Mouse (Mus musculus): ENCODE measurements at regions not wholly inside any gene's neighbourhood (a gene's known extent, or its start where the extent isn't known, plus 50 kb on each side); places are given as distances from the start of the nearest gene placed in this dataset.

DNA sequence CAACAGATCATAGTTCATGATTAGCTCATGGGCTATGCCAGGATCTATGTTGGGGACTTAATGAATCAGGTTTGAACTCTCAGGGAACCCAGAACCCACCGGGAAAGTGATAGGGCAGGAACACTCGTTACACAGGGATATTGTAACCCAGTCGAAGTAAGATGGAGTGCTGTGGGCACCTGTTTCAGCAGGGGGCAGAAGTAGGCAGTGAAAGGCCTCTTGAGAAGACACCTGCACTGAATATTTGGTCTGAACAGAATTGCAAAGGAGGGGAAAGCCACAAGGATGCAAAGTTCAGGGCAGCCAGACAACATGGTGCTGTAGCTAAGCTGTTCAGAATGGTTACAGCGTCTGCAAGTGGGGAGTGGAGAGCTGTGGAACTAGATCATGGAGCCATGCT, 129.9 kb upstream of the Tut7 start:
- no peak overlapping the region for H3K9ac ChIP-seq (ENCODE audit: low read depth, low read length)
- 67% methylated on average over 4 of the region's 4 CpGs for WGBS
- TF ChIP-seq POLR2A (IDR thresholded peaks at IDR 0.05; ENCODE audit: insufficient read depth, low read depth, low read length) (no peak), CTCF (IDR thresholded peaks at IDR 0.05) (peak; percentile 57)
- DNase-seq: peak in 1 of 2 experiments; percentile 25
- H3K27ac ChIP-seq: no peak overlapping the region
- intact Hi-C loops (cut with DNase I): loop anchor here (5.0 kb wide), 2 partner anchors 51 to 224 kb away; partner anchors contain the start of gene Gas1
- no peak overlapping the region for H3K4me3 ChIP-seq
- H3K4me1 ChIP-seq (ENCODE audit: control insufficient read depth, insufficient read depth, low read length): peaks cover 1% of the 10 kb centered on the region
- no peaks in the 10 kb centered on the region for H3K79me2 ChIP-seq (replicated peaks; ENCODE audit: control insufficient read depth, insufficient read depth, low read length)
- H3K27me3 ChIP-seq (ENCODE audit: control insufficient read depth, insufficient read depth, low read length): no peaks in the 10 kb centered on the region
- H3K36me3 ChIP-seq (ENCODE audit: control insufficient read depth, insufficient read depth, low read length): no peaks in the 10 kb centered on the region

DNA sequence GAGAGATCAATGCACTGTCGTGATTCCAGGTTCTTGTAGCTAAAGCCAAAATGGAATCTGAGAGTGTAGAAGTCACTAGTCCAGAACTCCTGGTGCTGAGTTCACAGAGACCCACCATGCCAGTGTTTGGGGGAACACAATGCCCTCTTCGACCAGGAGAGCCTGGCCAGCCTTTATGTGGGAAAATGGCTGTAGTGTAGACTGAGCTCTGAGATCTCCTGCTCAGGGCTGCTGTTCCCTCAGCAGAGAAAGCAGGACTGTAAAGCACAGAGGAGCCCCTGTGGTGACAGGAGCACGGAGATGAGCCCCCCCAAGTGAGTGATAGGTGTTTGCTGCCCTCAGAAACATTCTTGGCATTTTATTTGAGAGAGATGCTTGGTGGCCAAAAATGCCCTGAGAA, 129.2 kb upstream of the Tut7 start:
- WGBS: 68% methylated on average over 3 of the region's 3 CpGs

GRCm38 (mm10) chr13:59950281-59950680, 127.3 kb upstream of the Tut7 start:
- Histone ChIP-seq H3K4me1 (ENCODE audit: control insufficient read depth, insufficient read depth, low read length) (peaks cover 4% of the 10 kb centered on the region), H3K9ac (ENCODE audit: low read depth, low read length) (no peak overlapping the region), H3K36me3 (ENCODE audit: control insufficient read depth, insufficient read depth, low read length) (no peaks in the 10 kb centered on the region), H3K27me3 (ENCODE audit: control insufficient read depth, insufficient read depth, low read length) (no peaks in the 10 kb centered on the region), H3K79me2 (replicated peaks; ENCODE audit: control insufficient read depth, insufficient read depth, low read length) (no peaks in the 10 kb centered on the region), H3K27ac (no peak overlapping the region), H3K4me3 (no peak overlapping the region)
- no peak for DNase-seq
- intact Hi-C loops (cut with DNase I): loop anchor here (5.0 kb wide), 2 partner anchors 48 to 227 kb away; partner anchors contain the start of gene Gas1
- TF ChIP-seq EP300 (IDR thresholded peaks at IDR 0.05; ENCODE audit: insufficient read depth, low read depth, low read length): no peak
- no peak for TF ChIP-seq CTCF (IDR thresholded peaks at IDR 0.05)
- TF ChIP-seq POLR2A (IDR thresholded peaks at IDR 0.05; ENCODE audit: insufficient read depth, low read depth, low read length): no peak
- WGBS: 85% methylated on average over 3 of the region's 3 CpGs

More for the DNA sequence above, 129.2 kb upstream of the Tut7 start:
- intact Hi-C loops (cut with DNase I): loop anchor here (5.0 kb wide), 2 partner anchors 50 to 225 kb away; partner anchors contain the start of gene Gas1
- Histone ChIP-seq H3K27me3 (ENCODE audit: control insufficient read depth, insufficient read depth, low read length) (no peaks in the 10 kb centered on the region), H3K4me3 (no peak overlapping the region), H3K9ac (ENCODE audit: low read depth, low read length) (no peak overlapping the region), H3K4me1 (ENCODE audit: control insufficient read depth, insufficient read depth, low read length) (peaks cover 2% of the 10 kb centered on the region), H3K27ac (no peak overlapping the region), H3K79me2 (replicated peaks; ENCODE audit: control insufficient read depth, insufficient read depth, low read length) (no peaks in the 10 kb centered on the region), H3K36me3 (ENCODE audit: control insufficient read depth, insufficient read depth, low read length) (no peaks in the 10 kb centered on the region)
- no peak for DNase-seq
- no peak for TF ChIP-seq EP300 (IDR thresholded peaks at IDR 0.05; ENCODE audit: insufficient read depth, low read depth, low read length)

DNA sequence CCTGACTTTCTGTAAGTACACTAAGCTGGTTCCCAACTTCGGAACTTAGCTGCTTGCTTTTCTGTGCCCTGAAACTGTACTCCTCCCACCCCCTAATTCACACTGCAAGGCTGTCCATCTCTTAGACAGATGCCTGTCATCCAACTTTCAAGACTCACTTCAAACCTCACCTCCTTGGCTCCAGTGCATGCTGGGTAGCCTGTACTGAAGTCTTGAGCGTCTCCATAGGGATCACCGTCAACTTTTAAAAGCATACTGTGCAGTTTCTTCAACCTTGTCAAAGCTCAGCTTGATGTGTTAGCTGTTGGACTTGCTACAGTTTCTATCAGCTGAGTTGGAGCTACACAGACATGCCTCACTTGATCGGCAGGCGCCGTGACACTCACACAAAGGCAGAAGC, 126.5 kb upstream of the Tut7 start:
- H3K4me1 ChIP-seq (ENCODE audit: control insufficient read depth, insufficient read depth, low read length): peaks cover 4% of the 10 kb centered on the region
- H3K4me3 ChIP-seq: no peak overlapping the region
- no peak overlapping the region for H3K27ac ChIP-seq
- no peak for TF ChIP-seq EP300 (IDR thresholded peaks at IDR 0.05; ENCODE audit: insufficient read depth, low read depth, low read length)
- no peak for TF ChIP-seq POLR2A (IDR thresholded peaks at IDR 0.05; ENCODE audit: insufficient read depth, low read depth, low read length)
- TF ChIP-seq CTCF (IDR thresholded peaks at IDR 0.05): no peak
- no peak for DNase-seq
- no peaks in the 10 kb centered on the region for H3K36me3 ChIP-seq (ENCODE audit: control insufficient read depth, insufficient read depth, low read length)
- H3K79me2 ChIP-seq (replicated peaks; ENCODE audit: control insufficient read depth, insufficient read depth, low read length): no peaks in the 10 kb centered on the region
- 86% methylated on average over 6 of the region's 6 CpGs for WGBS
- no peaks in the 10 kb centered on the region for H3K27me3 ChIP-seq (ENCODE audit: control insufficient read depth, insufficient read depth, low read length)
- H3K9ac ChIP-seq (ENCODE audit: low read depth, low read length): no peak overlapping the region
- intact Hi-C loops (cut with DNase I): no loop called here

GRCm38 (mm10) chr13:59948496-59949138, 125.7 kb upstream of the Tut7 start:
- WGBS: 44% methylated on average over 15 of the region's 15 CpGs
- Histone ChIP-seq H3K4me3 (no peak overlapping the region; the same call in 1 of the 2 replicates), H3K27me3 (ENCODE audit: control insufficient read depth, insufficient read depth, low read length) (no peaks in the 10 kb centered on the region), H3K79me2 (replicated peaks; ENCODE audit: control insufficient read depth, insufficient read depth, low read length) (no peaks in the 10 kb centered on the region), H3K27ac (no peak overlapping the region), H3K4me1 (ENCODE audit: control insufficient read depth, insufficient read depth, low read length) (peaks cover 4% of the 10 kb centered on the region), H3K36me3 (ENCODE audit: control insufficient read depth, insufficient read depth, low read length) (no peaks in the 10 kb centered on the region), H3K9ac (ENCODE audit: low read depth, low read length) (no peak overlapping the region)
- intact Hi-C loops (cut with DNase I): no loop called here
- no peak for TF ChIP-seq EP300 (IDR thresholded peaks at IDR 0.05; ENCODE audit: insufficient read depth, low read depth, low read length)
- TF ChIP-seq CTCF (IDR thresholded peaks at IDR 0.05): no peak
- TF ChIP-seq POLR2A (IDR thresholded peaks at IDR 0.05; ENCODE audit: insufficient read depth, low read depth, low read length): no peak
- DNase-seq: peak; percentile 26 to 27

DNA sequence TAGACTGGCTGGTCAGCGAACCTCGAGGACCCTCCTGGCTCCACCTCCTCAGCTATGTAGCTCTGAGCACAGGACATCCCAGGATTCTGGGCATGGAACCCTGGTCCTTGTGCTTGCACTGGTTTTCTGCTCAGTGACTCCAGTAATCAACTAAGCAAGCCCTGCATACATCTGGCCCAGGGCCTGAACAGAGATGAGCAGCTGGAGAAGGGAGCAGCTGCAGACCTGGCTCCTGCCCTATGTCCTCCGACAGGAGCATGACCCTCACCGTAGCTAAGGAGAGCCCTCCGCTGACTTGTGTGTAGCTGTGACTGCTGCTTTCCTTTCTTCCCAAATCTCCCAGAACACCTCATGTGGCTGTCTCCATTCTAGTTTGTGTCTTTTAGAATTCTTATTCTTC, 124.5 kb upstream of the Tut7 start:
- TF ChIP-seq POLR2A (IDR thresholded peaks at IDR 0.05; ENCODE audit: insufficient read depth, low read depth, low read length): no peak
- TF ChIP-seq CTCF (IDR thresholded peaks at IDR 0.05): no peak
- no peak for TF ChIP-seq EP300 (IDR thresholded peaks at IDR 0.05; ENCODE audit: insufficient read depth, low read depth, low read length)
- H3K27me3 ChIP-seq (ENCODE audit: control insufficient read depth, insufficient read depth, low read length): no peaks in the 10 kb centered on the region
- no peak overlapping the region for H3K4me3 ChIP-seq
- no peak overlapping the region for H3K27ac ChIP-seq
- H3K36me3 ChIP-seq (ENCODE audit: control insufficient read depth, insufficient read depth, low read length): no peaks in the 10 kb centered on the region
- H3K9ac ChIP-seq (ENCODE audit: low read depth, low read length): no peak overlapping the region
- H3K79me2 ChIP-seq (replicated peaks; ENCODE audit: control insufficient read depth, insufficient read depth, low read length): no peaks in the 10 kb centered on the region
- peaks cover 4% of the 10 kb centered on the region for H3K4me1 ChIP-seq (ENCODE audit: control insufficient read depth, insufficient read depth, low read length)
- peak; percentile 13 to 29 for DNase-seq
- 48% methylated on average over 5 of the region's 5 CpGs for WGBS
- intact Hi-C loops (cut with DNase I): no loop called here

All from heart, adult 2 months (tissue).